Mouse (Mus musculus): Measurements from ENCODE around the gene Zfhx3. TPM values are rescaled to one million over a fixed set of nuclear protein-coding genes. Genes with fewer than 3 reads are reported as not detected.
A peak's percentile ranks its signal among the peaks of the same experiment; 100 is the strongest.

Gene Zfhx3
- total RNA-seq, 2 experiments from 2014 or later = 3.4 to 4.3 TPM

DNA sequence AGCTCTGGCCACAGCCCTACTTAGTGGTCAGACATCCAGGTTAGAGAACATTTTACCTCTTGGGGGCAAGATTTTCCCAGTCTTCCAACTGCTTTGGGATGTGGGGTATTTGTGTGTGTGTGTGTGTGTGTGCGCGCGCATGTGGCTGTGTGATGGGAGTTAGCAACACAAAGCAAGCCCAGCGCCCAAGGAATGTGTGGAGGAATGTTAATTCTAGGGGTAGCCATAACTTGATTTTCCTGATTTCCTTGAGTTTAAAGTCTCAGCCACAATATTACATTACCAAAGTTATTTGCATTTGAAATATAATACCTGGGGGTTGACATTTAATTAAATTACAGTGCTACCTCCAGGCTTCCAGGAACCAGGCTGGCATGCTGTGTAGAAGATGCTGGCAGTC, 136.3 kb downstream of the Zfhx3 start:
- DNase-seq (ENCODE audit: extremely low spot score in 1 of 2, low spot score in 1 of 2) = no peak

DNA sequence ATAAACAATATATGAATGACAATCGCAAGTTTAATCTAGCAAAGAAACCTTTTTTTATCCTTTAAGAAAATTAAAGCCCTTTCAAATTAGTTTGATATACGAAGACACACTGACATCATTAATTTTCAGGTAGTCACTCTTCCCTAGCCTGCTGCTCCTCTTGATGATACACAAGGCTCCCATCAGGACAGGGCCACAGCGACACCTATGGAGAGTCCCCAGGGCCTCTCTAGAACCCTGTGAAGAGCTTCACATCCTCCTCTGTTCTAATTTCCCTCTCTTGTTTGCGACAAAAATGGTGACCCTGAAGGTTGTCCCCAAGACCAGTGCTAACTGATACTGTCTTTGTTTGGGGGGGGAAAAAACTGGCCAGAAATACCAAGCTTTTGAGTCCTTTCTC, 144.5 kb downstream of the Zfhx3 start:
- no peak for DNase-seq (ENCODE audit: extremely low spot score in 1 of 2, low spot score in 1 of 2)

DNA sequence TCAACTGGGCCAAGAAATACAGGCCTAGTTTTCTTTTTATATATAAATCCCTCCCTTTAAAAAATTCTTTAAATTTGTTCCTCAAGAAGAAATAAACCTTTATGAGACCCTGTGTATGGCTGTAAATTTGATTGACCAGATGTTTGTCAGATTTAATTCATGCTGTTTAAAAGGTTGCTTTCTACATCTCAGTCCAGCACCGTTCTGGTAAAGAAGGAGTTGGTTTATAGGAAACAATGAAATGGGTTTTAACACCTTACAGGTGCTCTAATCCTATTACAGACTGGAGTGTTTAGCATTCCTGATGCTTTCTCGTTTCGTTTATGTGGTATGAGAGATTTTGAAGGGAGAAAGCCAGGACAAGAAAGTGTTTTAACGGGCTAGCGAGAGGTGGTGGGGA, 147.2 kb downstream of the Zfhx3 start:
- DNase-seq (ENCODE audit: extremely low spot score in 1 of 2, low spot score in 1 of 2) = no peak

DNA sequence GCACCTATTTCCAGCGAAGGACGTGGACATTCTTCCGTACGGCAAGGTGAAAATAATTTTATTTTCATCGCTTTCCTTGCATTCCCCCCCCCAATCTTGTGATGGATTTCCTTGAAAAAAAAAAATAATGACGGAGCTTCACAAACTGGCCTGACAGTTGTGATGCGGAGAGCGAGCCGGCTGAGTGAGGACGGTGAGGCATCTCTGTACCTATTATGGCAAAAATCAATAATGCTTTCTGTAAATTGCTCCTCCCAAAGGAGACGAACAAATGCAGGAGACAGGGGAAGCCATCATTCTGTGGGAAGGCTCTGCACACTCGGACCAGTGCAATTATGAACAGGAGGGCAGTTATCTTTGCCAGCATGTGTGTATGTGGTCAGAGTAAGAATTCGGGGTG, 156.2 kb downstream of the Zfhx3 start:
- DNase-seq (ENCODE audit: extremely low spot score in 1 of 2, low spot score in 1 of 2) = no peak

DNA sequence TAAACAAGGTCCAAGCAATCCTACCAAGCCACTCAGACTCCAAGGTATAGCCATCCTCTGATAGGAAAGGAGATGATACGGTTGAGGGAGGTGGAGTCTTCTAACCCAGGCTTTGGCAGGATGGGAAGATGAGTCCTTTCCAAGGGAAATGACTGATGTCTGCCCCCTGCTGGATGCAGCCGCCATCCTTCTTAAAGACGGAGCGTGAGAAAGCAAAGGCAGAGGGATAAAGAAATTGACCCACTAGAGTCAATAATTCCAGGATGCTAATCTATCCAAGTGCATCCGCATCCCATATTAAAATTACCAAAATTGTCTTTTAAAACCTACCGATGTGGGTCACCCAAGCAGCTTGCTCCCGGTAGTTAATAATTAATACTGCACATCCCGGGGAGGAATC, 158.7 kb downstream of the Zfhx3 start:
- DNase-seq (ENCODE audit: extremely low spot score in 1 of 2, low spot score in 1 of 2) = peak; percentile 22 to 79

DNA sequence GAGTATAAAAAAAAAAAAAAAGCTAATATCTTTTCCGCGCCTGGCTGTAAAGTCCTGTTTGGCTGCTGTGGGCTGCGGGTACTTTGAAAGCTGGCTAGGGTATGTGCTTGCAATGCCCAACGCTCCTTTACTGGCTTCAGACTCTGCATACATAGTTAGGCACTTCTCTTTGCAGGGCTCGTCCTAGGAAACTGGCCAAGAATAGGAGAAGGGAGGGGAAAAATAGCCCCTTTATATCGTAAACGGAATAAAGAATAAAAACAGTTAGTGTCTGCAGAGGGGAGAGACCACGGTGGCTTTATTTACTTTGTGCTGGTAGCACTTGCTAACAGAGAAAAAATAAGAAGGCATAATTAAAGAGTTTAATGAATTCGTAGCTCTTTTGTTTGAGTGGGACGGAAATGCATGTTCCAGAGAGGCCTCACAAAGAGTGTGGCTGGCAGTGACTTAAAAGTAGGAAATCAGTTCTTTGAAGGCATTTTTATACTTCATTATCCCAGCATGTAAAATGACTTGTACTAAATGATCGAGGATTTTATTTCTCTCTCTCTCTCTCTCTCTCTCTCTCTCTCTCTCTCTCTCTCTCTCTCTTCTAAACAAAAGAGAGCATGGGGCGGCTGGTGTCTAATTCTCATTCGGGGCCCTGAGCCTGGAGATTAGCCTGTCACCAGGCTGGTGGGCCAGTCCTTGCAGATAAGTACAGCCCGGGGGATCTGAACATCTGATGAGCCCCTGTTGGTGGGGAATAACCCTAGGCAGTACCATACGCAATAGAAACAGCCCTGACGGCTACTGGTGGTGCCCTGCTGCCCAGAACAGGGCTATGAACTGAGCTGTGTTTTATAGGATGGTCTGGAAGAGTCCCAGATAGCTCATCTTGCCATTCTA, 159.8 kb downstream of the Zfhx3 start:
- DNase-seq (ENCODE audit: extremely low spot score in 1 of 2, low spot score in 1 of 2) = no peak

DNA sequence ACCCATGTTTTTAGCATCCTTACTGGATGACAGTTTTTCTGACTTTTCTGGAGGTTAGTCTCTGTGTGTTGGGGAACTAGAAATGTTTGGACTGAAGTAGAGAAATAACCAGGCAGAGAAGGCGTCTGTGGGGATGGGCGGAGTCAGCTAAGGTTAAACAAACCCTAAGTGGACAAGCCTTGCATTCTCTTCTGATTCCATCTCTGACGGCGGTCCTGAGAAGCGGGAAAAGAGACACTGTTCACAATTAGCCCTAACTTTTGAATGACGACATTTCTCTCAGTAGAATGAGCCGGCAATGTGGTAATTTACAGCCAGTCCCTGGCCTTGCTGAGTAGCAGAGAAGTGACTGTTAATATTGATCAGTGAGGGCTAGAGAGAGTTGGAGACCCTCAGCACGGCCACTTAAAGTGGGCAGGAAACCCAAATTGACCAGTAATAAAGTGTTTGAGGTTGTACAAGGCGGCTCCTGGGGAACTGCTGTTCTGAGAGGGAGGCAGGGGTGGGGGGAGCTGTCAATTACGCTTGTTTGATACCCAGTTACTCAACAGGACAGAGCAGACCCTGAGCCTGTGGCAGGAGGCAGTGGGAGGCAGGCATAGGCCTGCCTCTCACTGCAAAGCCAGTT, 162.1 kb downstream of the Zfhx3 start:
- no peak for DNase-seq (ENCODE audit: extremely low spot score in 1 of 2, low spot score in 1 of 2)

DNA sequence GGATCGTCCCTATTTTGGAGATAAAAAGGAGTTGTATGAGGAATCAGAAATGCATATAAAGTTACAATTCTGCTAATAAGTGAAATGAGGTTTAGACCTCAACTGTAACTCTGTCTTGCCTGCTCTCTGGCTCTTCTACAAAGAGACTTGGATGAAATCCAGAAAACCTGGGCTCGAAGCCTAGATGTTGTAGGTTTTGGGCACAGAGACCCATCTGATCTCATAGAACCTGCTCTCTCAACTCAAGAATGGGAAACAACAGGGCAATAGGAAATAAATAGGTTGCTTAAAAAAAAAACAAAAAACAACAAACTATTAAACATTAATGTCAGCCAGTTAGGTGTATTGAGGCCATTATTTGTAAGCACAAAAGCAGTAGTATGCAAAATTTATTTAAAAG, 182.6 kb downstream of the Zfhx3 start:
- DNase-seq (ENCODE audit: extremely low spot score in 1 of 2, low spot score in 1 of 2) = peak in 1 of 2 experiments; percentile 32

DNA sequence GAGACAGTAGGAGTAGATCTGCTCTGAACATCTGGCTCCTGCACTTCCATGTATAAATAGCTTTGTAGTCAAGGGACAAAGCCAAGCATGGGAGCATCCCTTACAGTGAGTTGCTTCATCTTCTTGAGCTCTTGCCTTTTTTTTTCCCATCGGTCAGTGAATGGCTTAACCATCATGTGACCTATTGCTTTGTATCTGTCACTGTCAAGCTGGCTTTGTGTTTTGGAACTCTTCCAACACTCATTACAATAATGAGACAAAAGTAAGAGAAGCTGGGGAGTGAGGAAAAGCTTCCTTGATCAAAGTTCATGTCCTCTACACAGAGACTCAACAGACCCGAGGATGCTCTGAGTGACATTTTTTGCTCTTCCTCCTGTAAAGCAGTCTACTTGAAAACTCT, 183.0 kb downstream of the Zfhx3 start:
- no peak for DNase-seq (ENCODE audit: extremely low spot score in 1 of 2, low spot score in 1 of 2)

DNA sequence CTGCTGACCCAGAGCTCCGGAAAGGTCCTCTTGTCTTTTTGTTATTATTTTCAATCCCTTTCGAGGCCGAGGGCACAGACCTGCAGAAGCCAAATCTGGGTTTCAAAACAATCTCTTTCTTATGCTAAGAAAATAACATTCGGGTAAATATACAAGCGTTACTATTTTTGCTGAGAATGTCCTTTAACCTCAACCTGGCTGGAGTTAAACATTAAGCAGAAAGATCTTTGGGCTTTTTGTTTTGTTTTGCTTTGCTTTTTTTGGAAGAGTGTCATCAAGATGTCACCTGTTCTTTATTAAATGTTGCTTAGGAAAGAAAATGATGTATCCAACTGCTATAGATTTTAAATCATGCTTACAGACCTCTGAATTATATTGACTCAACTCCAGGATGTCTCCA, 204.1 kb downstream of the Zfhx3 start:
- DNase-seq (ENCODE audit: extremely low spot score in 1 of 2, low spot score in 1 of 2) = no peak

DNA sequence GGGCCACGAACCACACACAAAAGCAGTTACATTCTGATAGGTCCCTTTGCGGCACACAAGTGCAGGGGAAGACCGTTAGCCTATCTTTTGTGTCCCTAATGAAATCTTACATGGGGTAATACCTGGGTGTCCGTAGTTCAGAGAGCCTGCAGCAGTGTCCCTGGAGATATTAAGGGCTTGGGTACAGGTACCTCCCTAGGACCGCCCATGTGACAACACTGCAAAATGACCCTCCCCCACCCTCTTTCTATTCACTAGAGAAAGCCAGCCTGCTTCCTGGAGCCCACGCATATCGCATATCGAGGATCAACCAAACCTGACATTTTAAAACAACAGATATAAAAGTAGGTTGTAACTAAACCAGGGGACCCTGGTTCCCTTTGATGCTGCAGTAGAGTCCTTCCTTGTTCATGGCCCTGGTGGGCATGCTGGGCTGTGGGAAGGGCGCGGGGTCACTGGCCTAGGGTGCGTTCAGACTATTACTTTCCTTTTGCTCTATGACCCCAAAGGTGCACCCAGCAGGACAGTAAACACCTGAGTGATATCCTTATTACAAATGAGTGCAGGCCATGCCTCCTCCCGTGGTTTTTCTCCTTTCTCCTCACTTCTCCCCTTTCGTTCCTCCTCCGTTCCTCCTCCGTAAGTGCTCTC, 206.3 kb downstream of the Zfhx3 start:
- no peak for DNase-seq (ENCODE audit: extremely low spot score in 1 of 2, low spot score in 1 of 2)

DNA sequence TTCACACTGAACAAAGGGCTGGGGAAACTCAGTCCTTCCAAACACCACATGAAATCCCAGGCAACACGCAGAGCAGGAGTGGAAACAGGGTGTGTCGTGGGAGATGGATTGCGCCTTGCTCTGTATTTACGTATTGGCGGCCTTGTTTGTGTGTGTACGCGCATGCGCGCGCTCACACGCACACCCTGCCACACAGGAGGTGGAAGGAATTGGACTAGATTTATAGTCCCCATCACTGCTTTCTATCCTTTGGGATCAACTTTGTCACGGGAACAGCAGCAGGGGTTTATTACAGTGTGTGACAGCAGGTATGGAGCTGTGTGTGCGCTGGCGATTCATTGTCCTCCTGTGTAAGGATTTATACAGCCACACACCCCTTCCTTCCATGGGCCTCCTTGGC, 228.4 kb downstream of the Zfhx3 start:
- no peak for DNase-seq (ENCODE audit: extremely low spot score in 1 of 2, low spot score in 1 of 2)

DNA sequence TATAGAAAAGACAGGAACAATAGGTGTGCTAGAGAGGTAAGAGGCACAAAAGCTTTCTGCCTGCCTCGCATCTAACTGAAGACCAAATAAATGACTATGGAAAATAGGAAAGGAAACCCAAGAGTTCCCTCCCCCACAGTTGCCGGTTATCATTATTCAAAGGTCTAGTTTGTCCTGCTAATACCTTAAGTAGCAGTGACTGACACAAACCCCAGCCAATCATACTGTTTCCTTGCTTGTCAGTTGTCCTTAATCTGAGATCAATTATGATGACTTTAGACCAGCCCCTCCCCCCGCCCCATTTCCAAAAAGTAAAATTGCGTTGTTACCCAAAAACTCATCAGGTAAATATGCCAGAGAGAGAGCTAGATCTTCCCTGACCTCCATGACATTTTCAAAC, 240.9 kb downstream of the Zfhx3 start:
- no peak for DNase-seq (ENCODE audit: extremely low spot score in 1 of 2, low spot score in 1 of 2)

DNA sequence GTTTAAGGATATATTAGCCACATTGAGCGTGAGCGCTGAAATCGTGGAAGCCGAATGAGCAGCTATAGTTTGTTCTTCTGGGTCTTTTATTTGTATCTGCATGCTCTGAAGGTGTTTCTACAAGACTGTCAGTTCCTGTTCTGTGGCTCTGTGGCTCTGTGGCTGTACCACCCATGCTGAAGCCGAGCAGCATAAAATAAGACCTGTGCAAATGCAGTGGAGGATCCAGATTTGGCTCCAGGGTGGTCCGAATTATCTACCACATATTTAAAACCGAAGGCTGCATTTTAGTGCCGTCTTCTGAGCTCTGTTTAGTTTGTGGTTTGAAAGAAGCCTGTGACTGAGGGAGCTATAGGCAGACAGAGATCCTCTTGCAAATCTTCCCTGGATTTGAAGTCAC, 241.5 kb downstream of the Zfhx3 start:
- DNase-seq (ENCODE audit: extremely low spot score in 1 of 2, low spot score in 1 of 2) = no peak

DNA sequence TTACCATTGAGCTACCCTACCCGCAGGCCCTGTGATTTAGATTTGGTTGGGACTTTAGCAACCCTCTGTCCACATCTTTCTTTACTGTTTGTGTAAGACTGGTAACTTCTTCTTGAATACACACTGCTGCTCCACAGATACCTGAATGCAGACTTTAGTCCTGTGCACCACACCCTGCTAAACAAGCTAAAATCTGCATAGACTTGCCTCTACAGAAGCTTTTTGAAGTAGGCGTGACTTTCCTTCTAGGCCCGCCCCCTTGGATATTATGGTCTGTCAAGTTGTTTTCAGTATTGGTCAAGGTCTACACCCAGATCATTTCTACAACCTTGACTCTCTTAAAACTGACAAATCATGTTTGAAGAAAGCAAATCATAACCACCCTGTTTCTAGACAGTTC, 243.8 kb downstream of the Zfhx3 start:
- DNase-seq (ENCODE audit: extremely low spot score in 1 of 2, low spot score in 1 of 2) = no peak

DNA sequence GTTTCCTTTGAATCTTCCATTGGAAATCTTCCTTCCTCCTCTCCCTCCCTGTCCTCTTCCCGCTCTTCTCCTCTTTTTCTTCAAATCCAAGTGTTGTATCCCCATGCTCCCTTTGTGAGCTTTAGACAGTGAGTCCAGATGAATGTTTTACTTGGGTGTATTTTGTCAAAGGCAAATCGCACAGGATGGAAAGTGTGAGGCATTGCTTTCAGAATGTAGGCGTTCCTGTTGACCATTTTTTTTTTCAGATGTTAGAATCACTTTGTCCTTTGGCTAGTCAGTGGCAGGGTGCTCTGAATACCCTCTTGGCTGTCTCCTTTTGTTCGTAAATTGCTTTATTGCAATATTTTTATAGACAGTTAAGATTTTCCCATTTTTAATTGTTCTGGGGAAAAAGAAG, 245.6 kb downstream of the Zfhx3 start:
- DNase-seq (ENCODE audit: extremely low spot score in 1 of 2, low spot score in 1 of 2) = no peak

DNA sequence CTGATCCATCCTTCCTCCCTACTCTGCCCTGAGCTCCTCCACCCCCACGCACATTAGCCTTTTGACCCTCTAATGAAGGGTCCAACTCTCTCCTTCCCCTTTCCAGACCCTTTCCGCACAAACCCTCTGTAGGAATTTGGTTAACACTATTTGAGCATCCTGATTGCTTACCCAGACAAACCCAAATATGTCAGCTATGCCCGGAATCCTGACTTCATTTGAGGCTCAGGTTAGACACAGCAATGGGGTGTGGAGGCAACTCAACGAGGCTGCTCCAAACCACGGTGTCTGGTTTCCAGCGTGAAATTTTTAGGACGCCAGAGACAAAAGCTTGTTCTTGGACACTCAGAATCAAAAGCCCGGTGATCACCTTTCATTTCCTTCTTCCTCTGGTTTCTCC, 252.1 kb downstream of the Zfhx3 start:
- no peak for DNase-seq (ENCODE audit: extremely low spot score in 1 of 2, low spot score in 1 of 2)

DNA sequence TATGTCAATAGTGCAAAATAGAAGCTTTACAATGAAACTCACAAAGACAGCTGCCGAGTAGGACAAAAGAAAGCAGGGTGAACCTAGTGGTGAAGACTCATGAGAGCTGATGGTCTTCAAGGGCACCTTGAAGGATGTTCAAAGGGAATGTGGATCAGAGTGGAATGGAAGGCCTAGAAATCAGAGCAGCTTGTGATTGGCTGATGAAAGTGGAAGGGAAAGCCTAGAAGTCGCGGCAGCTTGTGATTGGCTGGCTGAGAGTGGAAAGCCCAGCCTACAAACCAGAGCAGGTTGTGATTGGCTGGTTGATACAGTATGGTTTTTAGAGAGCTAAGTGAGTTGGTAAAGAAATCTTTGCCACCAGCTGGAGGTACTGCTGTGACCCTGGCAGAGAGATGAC, 272.6 kb downstream of the Zfhx3 start:
- DNase-seq (ENCODE audit: extremely low spot score in 1 of 2, low spot score in 1 of 2) = no peak

DNA sequence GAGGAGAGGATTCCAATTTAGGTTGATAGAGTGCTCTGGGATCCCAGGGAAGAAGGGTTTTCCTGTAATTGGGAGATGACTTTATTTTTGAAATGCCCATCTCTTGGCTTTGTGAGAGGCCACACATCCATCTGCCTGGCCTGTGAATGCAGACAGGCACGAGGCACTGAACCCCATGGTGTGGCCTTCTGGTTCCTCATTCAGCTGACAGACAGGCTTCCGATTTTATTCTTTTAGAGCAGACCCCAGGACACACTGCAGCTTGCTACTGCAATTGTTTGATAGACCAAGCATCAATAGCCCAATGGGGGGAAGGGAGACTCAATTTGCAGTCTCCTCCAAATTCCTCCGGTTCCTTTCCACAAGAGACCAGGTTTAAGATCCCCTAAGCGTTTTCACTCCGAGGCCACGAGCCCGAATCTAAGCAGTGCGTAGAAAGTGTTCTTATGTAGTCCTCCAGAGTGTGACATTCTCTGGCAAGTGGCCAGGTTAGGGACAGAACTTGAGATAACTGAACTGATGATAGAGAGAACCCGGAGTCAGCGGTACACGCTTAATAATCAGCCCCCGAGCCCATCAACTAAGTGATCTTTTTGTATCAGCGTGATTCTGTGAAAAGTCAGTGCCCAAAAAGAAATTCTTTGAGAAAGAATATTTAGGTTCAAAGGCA, 275.9 kb downstream of the Zfhx3 start:
- no peak for DNase-seq (ENCODE audit: extremely low spot score in 1 of 2, low spot score in 1 of 2)

DNA sequence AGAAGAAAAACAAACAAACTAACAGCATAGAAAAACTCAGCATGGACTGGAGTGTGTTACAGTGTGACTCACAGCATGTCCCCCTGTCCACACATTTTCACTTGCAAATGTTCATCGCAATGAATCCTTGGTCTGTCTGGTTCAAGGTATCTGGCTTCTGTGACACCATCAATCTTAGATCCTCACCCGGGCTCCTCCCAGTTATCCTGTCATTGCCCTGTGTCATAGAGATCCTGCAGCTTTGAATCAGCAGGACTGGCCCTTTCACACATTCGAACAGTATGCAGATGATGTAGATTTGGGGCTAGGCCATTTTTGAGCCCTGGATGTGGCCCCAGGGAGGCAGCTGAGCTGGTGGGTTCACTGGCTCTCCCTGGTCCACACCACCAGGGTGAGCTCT, 278.1 kb downstream of the Zfhx3 start:
- no peak for DNase-seq (ENCODE audit: extremely low spot score in 1 of 2, low spot score in 1 of 2)

DNA sequence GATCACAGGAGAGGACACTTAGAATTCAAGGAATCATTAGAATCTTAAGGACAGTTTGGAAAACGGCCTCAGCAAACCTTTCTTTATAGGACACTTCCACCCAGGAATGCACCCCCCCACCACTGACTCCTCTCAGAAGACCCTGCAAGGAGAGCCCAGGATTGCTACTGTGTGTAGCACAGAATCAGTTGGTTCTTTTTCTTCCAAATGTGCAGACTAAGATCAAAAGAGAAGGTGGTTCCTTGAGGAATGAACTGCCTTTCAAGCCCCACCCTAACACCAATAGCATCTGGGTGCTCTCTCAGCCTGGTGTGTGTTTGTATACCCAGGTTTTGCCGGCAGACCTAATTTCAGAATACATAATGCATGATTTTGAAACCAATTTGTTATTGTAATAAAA, 279.6 kb downstream of the Zfhx3 start:
- no peak for DNase-seq (ENCODE audit: extremely low spot score in 1 of 2, low spot score in 1 of 2)

Measured in layer of hippocampus, postnatal 25 days (tissue).